Mouse (Mus musculus) spleen, adult 12 weeks (tissue): Measurements from ENCODE around the gene Cd4.

ENCODE experiments used
- DNase-seq: peaks from one replicate; pipeline ENCODE4 v3.0.0; 2022; ENCODE audit warnings: low spot score

Gene Cd4

GRCm38 (mm10) chr6:124887986-124888385 lies at the start of gene Cd4:
TSS of gene Cd4 (minus strand) at chr6:124888221.
- no peak for DNase-seq

DNA sequence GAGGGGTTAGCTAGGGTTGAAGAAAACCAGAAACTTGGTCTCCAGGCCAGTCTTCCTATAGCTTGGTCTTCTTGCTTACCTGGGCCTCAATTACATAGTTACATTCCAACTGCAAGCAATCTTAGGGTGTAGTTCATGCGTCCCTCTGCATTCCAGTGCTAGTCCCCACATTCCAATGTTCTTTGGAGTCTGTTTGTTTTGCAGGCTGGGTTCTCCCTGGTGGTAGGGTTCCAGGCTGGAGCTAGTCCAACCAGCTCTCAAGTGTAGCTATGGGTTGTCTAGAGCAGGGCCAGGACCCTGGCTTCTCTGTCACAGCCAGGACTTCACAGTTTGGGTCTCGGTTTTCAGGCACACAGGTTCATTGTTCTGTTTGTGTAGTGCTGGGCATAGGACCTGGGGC lies 49.5 kb upstream of the Cd4 start:
- DNase-seq = no peak

GRCm38 (mm10) chr6:124936681-124937080 lies 48.7 kb upstream of the Cd4 start:
- DNase-seq = no peak

DNA sequence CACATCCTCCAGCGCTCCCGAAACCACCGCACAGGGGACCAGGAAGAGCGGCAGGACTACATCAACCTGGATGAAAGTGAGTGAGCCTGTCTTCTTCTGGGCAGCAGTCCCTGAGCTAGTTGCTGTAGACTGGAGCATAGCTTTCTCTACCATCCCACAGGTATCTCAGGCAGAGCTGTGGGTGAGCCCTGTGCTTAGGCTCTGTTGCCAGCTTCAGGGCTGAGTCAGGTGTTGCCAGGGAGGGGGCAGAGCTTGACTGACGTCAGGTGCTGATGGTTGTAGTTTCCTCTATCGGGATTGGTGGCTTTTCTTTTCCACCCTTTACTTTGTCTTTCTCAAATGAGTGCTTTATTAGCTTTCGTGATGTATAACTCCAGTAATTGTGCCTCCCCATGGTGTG lies 46.6 kb upstream of the Cd4 start:
- no peak for DNase-seq

- no peak for DNase-seq
Measured at GRCm38 (mm10) chr6:124933127-124933526, 45.1 kb upstream of the Cd4 start.

DNA sequence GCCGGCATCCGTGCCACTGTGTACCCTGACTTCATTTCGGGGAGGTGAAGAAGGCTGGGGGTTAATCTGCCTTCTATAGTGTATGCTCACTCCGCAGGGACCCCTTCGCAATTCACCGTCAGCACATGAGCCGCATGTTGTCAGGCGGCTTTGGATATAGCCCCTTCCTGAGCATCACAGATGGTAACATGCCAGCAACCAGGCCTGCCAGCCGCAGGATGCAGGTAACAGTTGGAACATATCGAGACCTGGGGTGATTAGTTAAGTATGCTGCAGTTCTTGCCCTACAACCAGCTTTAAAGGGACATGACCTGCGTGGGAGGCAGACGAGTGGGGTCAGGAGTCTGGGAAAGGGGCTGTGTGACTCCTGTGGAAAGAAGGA lies 44.3 kb upstream of the Cd4 start:
- no peak for DNase-seq

DNA sequence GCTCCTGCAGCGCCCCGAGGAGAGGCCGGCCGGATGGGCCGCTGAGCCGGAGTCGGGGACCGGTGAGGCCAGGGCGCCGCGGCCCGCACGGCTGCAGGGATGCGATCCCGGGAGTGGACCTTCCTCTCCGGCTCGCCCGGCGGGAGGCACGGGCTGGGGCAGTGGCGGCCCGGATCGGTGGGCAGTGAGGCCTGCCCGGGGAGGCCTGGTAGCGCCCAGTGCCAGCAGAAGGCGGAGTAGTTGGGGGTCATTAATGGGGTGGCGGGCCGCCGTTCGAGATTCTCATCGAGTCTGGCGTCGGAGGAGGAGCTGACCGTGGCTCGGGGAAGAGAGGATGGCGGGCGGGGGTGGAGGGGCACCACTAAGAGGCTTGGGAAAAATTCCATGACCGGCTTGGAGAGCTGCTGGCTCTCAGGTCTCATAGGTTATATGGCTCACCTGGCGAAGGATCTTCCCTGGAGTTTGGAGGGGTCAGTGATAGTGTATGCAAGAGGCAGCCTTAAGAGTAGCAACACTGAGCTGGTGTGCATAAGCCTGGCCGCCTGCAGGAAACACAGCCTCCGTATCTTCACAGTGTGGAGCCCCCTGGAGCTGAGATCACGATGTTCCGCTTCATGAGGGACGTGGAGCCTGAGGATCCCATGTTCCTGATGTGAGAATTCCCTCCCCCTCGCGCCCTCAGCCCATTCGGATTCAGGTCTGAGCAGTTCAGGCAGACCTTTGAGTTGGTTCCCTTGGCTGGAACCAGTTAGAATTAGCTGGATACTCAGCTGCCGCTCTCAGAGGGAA lies 43.7 kb upstream of the Cd4 start:
- DNase-seq = no peak

DNA sequence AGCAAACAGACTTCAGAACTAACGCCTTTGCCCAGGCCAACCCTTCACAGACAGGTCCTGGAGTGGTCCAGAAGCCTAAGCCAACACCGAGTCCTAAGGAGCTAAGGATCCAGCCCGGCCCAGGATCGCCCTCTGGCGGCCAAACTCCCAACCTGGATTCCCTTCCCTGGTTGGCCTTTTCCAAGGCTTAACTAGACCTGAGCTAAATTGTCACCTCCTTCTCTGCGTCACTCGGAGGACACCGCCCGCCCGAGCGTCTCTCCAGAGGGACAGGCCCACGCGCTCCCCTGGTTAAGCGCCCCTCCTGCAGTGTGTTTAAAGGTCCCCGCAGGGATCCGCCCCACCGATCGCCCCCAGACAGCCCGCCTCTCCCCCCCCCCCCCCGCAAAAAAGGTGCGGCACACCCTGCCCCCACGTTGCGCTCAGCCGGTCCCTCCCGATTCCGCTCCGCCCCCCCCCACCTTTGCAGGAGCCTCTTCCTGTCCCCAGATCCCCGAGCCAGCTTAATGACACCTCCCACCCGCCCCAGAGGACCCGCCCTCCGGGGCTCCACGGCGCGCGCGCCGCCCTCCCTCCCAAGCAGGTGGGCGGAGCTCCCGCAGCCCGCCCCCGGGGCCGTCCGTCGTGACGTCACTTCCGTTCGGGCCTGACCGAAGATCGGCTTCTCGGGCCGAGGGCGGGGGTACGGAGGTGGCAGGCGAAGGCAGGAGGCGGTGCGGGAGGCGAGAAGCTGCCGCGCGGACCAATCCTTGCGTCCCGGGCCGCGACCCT lies 42.9 kb upstream of the Cd4 start, which contains the start of gene Mlf2:
Gene Mlf2 (plus strand): TSS at position 633 of the 771 bp plus-strand sequence.
- DNase-seq = peak; percentile 95

DNA sequence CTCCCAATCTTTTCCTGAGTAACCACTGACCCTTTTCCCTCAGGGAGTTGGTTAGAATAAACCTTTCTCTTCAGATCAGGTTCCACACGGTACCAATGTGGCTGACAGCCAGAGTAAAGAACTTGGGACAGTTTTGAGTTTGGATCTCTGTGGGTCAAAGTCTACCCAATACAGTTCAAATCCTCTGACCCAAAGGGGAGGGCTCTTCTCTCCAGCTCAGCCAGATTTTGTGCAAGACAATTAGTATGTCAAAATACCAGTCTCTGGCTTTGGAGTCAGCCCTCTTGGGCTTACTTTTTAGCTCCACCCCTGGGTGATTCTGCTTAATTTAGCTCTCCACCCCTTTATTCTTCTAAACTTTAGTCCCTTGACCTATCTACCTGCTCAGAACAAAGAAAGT lies 42.2 kb upstream of the Cd4 start:
- no peak for DNase-seq

DNA sequence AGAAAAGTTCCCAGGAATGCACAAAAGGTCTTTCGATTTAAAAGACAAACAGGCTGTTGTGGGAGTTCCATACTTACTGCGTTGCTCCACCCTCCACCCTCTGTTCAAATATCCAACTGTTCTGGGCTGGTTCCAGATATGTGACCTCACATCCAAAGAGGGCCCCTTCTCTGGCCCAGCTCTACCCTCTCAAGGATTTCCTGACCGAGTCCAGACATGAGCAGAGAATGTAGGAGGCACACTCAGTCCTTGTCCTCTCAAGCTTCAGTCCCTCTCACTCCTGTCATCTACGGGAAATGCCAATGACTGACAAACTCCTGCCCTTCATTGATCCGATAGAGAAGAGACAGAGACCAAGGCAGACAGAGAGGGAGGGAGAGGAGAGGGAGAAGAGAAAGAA lies 37.9 kb upstream of the Cd4 start:
- DNase-seq = no peak

DNA sequence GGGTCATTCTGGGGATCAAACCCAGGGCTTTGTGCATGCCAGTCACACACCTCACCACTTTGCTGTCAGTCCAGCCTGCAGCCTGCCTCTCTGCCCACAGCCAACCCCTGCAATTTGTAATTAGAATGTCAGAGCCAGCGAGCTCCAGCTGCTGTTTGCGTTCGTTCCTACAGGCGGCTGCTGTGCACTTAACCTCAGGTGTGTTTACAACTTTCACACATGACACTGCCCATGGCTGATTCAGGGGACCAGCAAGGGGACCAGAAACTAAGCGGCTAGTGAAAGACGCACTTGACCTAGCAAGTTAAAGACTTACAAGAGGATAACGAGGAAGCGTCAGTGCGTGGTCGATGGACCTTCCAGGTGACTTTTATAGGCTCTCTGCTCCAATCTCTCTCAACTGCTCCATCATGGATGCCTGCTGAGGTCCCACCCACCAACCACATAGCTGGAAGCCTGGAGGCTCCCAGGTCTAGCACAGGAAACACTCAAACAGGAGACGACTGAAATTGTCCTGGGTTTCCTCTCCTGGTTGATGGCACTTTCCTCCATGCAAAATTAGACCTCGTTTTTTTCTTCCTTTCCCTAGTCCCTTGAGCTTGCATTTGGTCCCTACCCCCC lies 37.3 kb upstream of the Cd4 start:
- DNase-seq = no peak

GRCm38 (mm10) chr6:124921539-124921938 lies 33.5 kb upstream of the Cd4 start:
- DNase-seq = no peak

- DNase-seq = no peak
Measured at GRCm38 (mm10) chr6:124920318-124921085, 32.5 kb upstream of the Cd4 start.

- DNase-seq = no peak
Measured at GRCm38 (mm10) chr6:124919695-124920317, 31.8 kb upstream of the Cd4 start, which contains the start of gene Ptms. TSS of gene Ptms (minus strand) at chr6:124920103.

DNA sequence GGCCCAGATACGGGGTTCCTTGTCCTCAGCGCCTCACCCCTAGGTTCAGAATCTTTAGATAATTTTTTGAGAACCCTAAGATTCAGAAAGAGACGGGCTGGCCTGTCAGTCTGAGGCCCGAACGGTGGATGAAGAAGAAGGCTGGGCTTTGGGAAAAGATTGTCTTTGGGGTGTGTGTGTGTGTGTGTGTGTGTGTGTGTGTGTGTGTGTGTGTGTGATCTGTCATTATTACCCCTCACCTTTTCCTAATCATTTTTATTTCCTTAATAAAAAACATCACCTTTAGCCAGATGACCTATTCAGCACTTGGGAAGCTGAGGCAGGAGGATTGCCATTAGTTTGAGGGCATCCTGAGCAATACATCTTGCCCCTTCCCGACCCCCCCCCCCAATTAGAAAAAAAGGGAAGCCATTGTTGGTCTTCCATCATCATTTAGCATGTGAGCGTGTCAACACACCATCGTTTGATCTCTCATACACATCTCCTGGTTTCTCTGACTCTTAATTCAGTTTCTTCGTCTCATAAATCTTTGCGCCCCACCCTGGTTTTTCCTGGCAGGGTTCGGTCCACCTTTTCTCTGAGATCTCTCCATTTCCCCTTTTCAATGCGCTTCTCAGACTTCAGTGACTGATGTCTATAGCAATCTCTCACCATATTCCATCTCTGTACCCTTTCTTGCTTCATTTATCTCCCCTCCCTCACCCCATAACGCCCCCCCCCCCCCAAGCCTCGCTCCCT lies 31.0 kb upstream of the Cd4 start:
- no peak for DNase-seq

GRCm38 (mm10) chr6:124918331-124918690 lies 30.3 kb upstream of the Cd4 start:
- DNase-seq = no peak

DNA sequence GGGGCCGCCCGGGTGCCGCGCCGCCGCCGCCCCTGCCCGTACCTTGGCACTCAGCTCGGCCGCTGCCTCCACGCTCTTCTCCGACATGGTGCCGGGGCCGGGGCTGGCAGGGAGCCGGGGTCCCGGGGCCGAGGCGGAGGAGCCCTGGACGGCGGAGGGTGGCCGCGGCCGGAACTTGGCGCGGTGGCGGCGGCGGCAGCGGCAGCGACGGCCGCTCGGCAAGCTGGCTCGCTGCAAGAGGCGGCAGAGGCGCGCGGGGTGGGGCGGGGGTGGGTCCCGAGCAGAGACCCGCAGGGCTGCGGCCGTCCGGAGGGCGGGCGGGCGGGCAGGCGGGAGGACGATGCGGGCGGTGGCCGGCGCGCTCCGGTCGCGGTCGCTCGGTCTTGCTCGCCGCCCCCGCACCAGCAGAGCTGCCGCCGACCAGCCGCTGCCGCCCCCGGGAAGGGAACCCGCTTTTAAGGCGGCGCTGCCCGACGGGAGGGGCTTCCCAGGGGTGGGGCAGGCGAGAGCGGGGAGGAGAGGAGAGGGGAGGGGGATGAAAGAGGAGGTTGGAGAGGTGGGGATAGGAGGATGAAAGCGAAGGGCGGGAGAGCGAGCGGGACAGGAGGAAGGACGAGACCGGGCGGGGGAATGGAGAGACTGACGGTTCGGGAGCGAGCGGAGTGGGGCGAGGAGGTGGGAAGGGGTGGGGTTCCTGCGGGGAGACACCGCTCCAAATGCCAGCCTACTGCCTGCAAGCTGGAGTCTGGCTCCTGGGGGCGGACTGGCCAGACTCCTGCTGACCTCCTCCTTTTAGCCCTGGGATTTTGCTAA lies 29.7 kb upstream of the Cd4 start:
- no peak for DNase-seq

- DNase-seq = peak; percentile 80
Measured at GRCm38 (mm10) chr6:124916695-124917517, 28.9 kb upstream of the Cd4 start.
